ENCODE assay signal across 8 mouse cellular contexts in genomic region chr19:57161010-57161660, GRCm38 (mm10).
DNase-seq lines count a peak whose midpoint lies in the region; ATAC-seq and TF ChIP-seq lines count a peak whose summit lies in the region.

No protein-coding gene starts in this region.

- H3K4me1 ChIP-seq in embryonic facial prominence, embryonic 11.5 days (ENCODE audit: control insufficient read depth, insufficient read depth, low read length), result no peaks in the 10 kb centered on the region
- peaks cover 3% of the 10 kb centered on the region; the same call in 1 of the 2 replicates for H3K4me1 ChIP-seq in embryonic facial prominence, embryonic 10.5 days
- no peaks in the 10 kb centered on the region for H3K4me1 ChIP-seq in bone marrow, adult 2 months (ENCODE audit: control insufficient read depth, insufficient read depth, low read length)
- H3K4me1 ChIP-seq in heart, embryonic 10.5 days, result peaks cover 54% of the 10 kb centered on the region

- H3K9me3 ChIP-seq in embryonic facial prominence, embryonic 11.5 days (replicated peaks; ENCODE audit: control insufficient read depth, low read length), result no peaks in the 10 kb centered on the region
- H3K9me3 ChIP-seq in embryonic facial prominence, embryonic 10.5 days, result no peaks in the 10 kb centered on the region
- H3K9me3 ChIP-seq in heart, embryonic 10.5 days, result no peaks in the 10 kb centered on the region

- no peaks in the 10 kb centered on the region for H3K27me3 ChIP-seq in embryonic facial prominence, embryonic 11.5 days (ENCODE audit: control insufficient read depth, insufficient read depth, low read length)
- no peaks in the 10 kb centered on the region for H3K27me3 ChIP-seq in embryonic facial prominence, embryonic 10.5 days (replicated peaks; ENCODE audit: low read depth, poor library complexity, severe bottlenecking)
- no peaks in the 10 kb centered on the region for H3K27me3 ChIP-seq in heart, embryonic 10.5 days (ENCODE audit: insufficient read depth, poor library complexity, severe bottlenecking)
- H3K27me3 ChIP-seq in splenic B cell, adult 2 months (ENCODE audit: control insufficient read depth, insufficient read depth, low read length, poor library complexity, severe bottlenecking), result peaks cover 3% of the 10 kb centered on the region; the same call in 1 of the 2 replicates

- no peak overlapping the region for H3K27ac ChIP-seq in embryonic facial prominence, embryonic 11.5 days (replicated peaks; ENCODE audit: low read depth, low read length)
- H3K27ac ChIP-seq in embryonic facial prominence, embryonic 10.5 days (replicated peaks), result no peak overlapping the region
- no peak overlapping the region for H3K27ac ChIP-seq in bone marrow, adult 2 months (ENCODE audit: control insufficient read depth, insufficient read depth, low read depth, low read length, poor library complexity)
- peak overlapping the region; percentile 91 for H3K27ac ChIP-seq in heart, embryonic 10.5 days

- no peak overlapping the region for H3K4me3 ChIP-seq in embryonic facial prominence, embryonic 11.5 days (ENCODE audit: low read depth, low read length)
- no peak overlapping the region for H3K4me3 ChIP-seq in embryonic facial prominence, embryonic 10.5 days
- no peak overlapping the region for H3K4me3 ChIP-seq in bone marrow, adult 2 months (replicated peaks; ENCODE audit: control insufficient read depth, low read depth, low read length)
- no peak overlapping the region for H3K4me3 ChIP-seq in heart, embryonic 10.5 days

- ATAC-seq in embryonic facial prominence, embryonic 11.5 days (replicated peaks; ENCODE audit: insufficient number of reproducible peaks, low FRiP score, low TSS enrichment, low read depth), result no peak

- DNase-seq in embryonic facial prominence, embryonic 11.5 days (ENCODE audit: low spot score), result peak; percentile 32
- no peak for DNase-seq in embryonic facial prominence, embryonic 10.5 days (ENCODE audit: low spot score)
- peak; percentile 44 for DNase-seq in ovary, postnatal 14 days (ENCODE audit: low spot score)
- no peak for DNase-seq in ovary, adult 18-20 months (ENCODE audit: low spot score)
- DNase-seq in heart, embryonic 10.5 days (ENCODE audit: low spot score), result no peak
- DNase-seq in left cerebral cortex, postnatal 4 days, result peak; percentile 43
- peak; percentile 72 for DNase-seq in splenic B cell, adult 2 months (ENCODE audit: low read depth, low spot score)

- H3K36me3 ChIP-seq in embryonic facial prominence, embryonic 11.5 days (replicated peaks; ENCODE audit: control insufficient read depth, insufficient read depth, low read depth, low read length), result no peaks in the 10 kb centered on the region
- no peaks in the 10 kb centered on the region for H3K36me3 ChIP-seq in embryonic facial prominence, embryonic 10.5 days (replicated peaks)
- H3K36me3 ChIP-seq in heart, embryonic 10.5 days, result no peaks in the 10 kb centered on the region
- H3K36me3 ChIP-seq in splenic B cell, adult 2 months (ENCODE audit: control insufficient read depth, insufficient read depth, low read length, poor library complexity, severe bottlenecking), result no peaks in the 10 kb centered on the region

- H3K9ac ChIP-seq in embryonic facial prominence, embryonic 11.5 days (replicated peaks; ENCODE audit: low read length), result no peak overlapping the region

- TF ChIP-seq CTCF in bone marrow, adult 2 months (IDR thresholded peaks at IDR 0.05; ENCODE audit: control insufficient read depth, insufficient read depth, low read length), result peak; percentile 23; the same call in 1 of the 2 replicates

- intact Hi-C loops in left cerebral cortex, postnatal 4 days (cut with DNase I), result loop anchor here (5.0 to 10.0 kb wide), 2 partner anchors 166 to 464 kb away; no protein-coding TSS in a partner anchor

- no peak for TF ChIP-seq POLR2A in bone marrow, adult 2 months (IDR thresholded peaks at IDR 0.05; ENCODE audit: borderline replicate concordance, control insufficient read depth, low read depth, low read length)

- H3K4me2 ChIP-seq in embryonic facial prominence, embryonic 11.5 days (ENCODE audit: low read depth, low read length), result no peak overlapping the region

- WGBS in embryonic facial prominence, embryonic 11.5 days, result 75% methylated on average over 7 of the region's 7 CpGs
- 70% methylated on average over 7 of the region's 7 CpGs for WGBS in embryonic facial prominence, embryonic 10.5 days
- WGBS in bone marrow, adult 2 months, result 58% methylated on average over 7 of the region's 7 CpGs
- WGBS in heart, embryonic 10.5 days, result 70% methylated on average over 7 of the region's 7 CpGs

Comparison
In these comparisons a context has a peak if more than half of its experiments do, and no peak if none do; other contexts are left out.
1. DNase-seq: peak in embryonic facial prominence, embryonic 11.5 days (single experiment), ovary, postnatal 14 days (single experiment), left cerebral cortex, postnatal 4 days (single experiment) and splenic B cell, adult 2 months (single experiment); none in embryonic facial prominence, embryonic 10.5 days (single experiment), ovary, adult 18-20 months (single experiment) and heart, embryonic 10.5 days (single experiment).